Mouse (Mus musculus) A20 (cell line): ENCODE measurements at regions not wholly inside any gene's neighbourhood (a gene's known extent, or its start where the extent isn't known, plus 50 kb on each side); places are given as distances from the start of the nearest gene placed in this dataset.
A peak's percentile ranks its signal among the peaks of the same experiment; 100 is the strongest.

Experiments used
- DNase-seq: peaks from one replicate; pipeline ENCODE4 v3.0.0-alpha.2; 2011; ENCODE audit warnings: low read depth, low spot score

DNA sequence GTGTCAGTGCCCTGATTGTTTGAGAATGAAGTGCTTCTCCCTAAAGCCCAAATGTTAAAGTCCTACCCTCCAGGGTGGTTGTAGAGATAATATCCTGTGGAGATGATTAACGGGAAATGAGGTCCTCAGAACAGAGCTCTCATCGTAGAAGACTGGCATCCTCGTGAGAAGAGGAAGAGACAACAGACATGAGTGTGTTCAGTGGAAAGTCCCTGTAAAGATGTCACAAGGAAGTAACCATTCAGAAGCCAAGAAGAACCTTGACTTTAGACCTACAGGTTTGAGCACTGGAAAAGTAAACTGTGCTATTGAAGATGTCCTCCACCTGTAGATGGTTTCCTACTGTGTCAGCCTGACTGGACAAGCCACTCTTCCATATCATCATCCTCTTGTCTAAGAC is 155.1 kb upstream of the Trib2 start:
- DNase-seq: peak; percentile 19

DNA sequence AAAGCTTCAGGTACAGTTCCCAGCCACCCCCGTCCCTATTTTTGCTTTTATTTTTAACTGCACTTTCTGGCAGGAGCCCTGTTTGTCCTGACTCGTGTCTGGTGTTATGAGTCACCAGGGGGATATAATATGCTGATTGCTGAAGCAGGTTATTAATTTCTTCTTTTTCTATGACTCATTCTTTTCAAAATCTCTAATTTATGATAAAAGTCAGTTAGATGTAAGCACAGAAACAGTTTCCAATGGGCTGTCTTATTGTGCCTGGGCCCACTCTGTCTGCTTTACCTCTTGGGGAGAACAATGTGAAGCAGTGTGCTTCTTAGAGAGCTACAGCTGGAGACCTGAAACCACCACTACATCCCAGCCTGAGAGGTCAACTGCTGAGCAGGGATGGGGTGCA is 153.5 kb upstream of the Trib2 start:
- DNase-seq: peak; percentile 15

DNA sequence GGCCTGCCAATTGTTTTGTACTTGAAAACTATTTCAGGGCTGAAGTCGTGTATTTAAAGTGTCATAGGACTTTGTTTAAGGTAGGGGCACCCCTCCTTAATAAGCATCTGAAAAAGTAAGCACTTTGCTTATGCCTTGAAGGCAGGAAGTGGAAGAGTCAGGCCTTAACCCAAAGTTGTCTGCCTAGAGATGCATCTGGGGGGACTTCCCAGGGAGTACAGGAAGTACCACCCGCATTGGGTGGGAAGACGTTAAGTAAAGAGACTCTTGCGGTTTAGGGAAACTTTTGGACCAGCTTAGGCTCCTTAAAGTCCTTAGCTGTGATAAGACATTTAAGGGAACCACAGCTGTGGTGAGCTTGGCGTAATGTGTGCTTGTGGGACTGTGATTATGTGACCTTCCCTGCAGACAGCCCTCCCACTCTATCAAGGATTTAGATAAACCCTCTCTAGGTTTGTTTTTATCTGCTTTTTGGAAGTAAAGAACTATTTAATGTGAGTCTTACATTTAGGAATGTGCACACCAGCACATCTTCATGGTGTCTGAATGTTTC is 150.9 kb upstream of the Trib2 start:
- DNase-seq: peak; percentile 15

DNA sequence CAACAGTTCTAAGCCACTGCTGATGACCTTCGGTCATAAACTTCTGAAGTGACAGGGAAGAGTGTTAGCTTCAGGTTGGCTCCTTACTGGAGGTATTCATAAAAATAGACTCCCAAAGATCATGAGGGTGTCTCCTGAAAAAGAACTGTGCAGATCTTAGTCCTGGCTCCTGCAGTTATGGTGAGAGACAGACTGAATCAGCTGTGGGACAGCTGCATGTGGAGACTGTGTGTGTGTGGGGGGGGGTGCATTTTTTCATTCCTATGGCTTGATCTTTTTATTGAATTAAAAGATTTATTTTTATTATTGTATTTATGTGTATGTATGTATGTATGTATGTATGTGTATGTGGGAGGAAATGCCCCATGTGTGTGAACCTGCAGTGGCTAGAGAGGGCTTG is 149.9 kb upstream of the Trib2 start:
- no peak for DNase-seq

DNA sequence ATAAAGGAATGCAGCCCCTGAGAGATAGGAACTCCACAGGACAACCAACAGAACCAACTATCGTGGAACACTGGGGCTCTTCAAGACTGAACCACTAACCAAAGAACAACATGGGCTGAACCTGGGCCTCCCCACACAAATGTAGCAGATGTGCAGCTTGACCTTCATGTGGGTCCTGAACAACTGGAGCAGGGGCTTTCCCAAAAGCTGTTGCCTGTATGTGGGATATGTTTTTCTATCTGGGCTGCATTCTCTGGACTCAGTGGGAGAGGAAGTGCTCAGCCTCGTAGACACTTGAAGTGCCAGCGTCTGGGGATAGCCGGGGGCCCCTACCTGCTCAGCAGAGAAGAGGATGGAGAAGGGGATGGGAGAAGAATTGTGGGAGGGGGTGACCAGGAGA is 149.2 kb upstream of the Trib2 start:
- DNase-seq: no peak

DNA sequence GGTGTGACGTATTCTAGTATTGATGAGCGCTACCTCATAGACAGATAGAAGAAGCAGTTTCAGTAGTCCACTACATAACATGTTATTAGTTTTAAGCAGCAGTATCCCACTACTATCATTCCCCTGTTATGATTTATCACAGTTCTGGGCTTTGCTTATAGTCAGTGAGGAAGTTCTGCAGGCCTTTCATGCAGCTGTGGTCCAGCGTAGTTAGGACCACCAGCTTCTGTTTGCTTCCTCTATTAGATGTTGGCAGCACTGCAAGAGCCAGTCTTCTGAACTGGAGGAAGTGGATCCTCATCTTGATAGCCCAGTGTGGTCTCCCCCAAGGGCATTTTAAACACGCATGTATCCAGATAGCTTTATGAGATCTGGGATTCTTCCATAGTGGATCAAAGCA is 147.4 kb upstream of the Trib2 start:
- no peak for DNase-seq

DNA sequence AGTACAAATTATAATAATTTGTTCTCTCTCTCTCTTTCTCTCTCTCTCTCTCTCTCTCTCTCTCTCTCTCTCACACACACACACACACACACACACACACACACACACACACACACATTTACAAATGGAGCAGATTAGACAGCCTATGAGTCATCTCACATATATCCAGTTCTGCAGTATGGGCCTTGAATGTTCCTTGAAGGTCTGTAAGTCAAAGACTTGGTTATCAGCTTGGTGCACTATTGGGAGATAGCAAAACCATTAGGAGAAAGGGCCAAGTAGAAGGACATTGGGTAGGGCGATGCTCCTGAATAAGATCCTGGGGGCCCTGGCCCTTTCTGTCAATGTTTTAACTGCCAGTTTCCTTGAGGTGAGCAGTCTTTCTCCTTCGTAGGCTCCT is 145.1 kb upstream of the Trib2 start:
- DNase-seq: no peak

DNA sequence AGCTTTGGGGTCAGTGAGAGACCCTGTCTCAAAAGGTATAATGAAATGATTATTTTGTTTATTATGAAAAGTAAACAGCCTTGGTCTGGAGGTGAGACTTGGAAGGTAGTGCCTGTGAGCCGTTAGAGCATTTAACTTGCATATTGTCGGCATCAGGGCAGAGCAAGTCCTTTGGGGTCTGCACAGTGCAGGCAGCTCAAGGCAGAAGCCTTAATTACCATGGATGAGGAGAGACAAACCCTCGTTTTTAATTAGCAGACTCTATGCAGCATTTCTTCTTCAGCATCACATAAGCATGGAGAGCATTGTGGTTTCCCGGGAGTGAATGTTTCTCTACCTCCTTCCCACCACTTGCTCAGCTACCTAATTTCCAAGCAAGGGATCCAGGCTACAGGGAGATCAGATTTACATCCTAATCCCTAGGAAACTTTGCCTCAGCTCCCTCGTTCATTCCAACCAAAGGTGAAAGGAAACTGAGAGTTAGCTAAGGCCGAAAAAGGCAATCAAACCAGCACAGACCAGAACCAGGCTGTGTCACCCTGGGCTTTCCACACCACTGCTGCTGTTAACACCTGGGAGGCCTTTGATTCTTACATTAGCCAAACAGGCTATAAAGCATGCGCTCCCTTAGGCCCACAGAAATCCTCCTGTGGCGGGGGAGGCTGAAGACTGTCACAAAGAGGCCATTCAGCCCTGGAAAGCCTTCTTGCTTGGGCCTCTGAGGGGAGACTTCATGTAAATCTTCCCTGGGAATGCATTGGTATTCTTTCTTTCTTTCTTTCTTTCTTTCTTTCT is 120.9 kb upstream of the Trib2 start:
- DNase-seq: no peak

DNA sequence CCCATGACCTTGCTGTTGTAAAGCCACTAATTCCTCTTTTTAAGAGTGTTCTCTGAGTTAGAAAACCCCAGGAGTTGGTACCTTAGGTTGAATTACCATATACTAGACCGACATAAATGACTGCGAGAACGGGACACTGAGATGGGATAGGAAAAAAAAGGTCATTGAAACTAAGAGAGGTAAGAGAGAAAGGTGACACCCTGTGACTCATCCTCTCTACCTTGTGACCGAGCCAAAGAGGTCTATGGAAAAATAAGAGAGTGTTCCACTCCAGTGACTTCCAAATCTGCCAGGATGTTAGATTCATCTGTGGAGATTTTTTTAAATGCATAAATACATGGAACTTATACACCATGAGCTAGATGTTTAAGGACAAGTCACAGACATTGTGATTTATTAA is 115.3 kb upstream of the Trib2 start:
- no peak for DNase-seq

DNA sequence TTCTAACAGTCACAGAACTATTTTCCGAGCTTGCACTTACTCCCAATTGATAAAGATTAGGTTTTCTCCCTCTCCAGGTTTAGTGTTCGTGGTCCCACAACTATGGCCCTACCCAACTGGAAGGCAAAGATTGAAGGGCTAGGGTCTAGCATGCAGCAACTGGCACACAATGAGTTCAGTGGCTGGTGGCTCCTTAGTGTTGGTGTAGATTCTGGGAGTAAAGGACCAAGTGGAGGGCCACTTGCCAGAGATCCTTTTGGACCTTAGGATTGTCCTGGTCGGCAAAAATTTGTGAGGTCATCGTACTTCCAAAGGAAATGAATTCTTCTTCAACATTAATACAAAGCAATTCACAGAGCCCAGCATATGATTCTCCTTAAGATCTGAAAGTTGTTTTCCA is 114.8 kb upstream of the Trib2 start:
- DNase-seq: no peak

DNA sequence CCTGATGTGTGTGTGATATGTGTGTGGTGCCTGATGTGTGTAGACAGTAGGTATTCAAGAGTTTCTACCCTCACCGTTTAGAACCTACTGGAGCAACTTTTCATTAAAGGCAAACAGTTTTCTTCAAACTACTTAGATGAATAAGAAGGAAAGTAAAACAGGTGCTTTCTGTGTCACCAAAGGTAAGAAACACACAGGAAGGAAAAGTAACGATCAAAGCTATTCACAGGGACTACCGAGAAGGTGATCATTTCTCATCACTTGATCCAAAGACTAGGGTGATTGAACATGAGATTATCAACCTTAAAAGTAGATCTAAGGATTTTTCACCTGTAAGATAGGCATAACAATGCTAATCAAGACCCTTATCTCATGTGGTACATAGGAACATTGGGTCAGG is 113.4 kb upstream of the Trib2 start:
- no peak for DNase-seq

DNA sequence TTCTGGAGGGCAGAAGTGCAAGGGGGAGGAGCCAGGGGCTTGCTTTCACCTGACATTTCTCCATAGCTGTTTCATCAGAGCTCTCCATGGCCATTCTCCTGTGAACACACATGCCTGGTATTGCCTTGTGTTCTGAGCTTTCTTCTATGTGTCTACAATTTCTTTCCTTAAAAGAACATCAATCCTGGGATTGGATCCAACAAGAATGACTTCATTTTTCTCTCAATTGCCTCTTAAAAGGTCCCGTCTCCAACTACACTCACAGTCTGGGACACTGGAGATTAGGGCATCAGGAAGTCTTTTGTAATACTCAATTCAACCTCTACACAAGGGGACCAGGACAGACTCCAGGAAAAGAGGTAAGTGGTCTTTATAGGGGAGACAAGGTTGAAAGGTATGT is 112.8 kb upstream of the Trib2 start:
- DNase-seq: no peak

DNA sequence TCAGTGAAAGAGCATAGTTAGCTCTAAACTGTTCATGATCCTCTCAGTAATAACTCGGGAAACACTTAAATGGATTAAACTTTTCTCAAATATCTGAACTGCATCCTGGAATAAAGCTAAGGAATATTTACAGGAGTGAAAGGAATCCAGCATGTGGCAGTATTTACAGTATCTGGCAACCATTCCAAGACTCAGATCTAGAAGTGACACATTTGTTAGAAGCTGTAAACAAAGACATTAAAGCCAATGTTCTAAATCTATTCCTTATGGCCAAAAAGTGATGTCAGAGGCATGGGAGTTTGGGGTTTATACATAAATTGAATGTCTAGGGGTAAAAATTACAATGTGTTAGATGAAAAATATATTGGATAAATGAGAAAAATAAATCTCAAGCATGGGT is 101.6 kb upstream of the Trib2 start:
- no peak for DNase-seq

DNA sequence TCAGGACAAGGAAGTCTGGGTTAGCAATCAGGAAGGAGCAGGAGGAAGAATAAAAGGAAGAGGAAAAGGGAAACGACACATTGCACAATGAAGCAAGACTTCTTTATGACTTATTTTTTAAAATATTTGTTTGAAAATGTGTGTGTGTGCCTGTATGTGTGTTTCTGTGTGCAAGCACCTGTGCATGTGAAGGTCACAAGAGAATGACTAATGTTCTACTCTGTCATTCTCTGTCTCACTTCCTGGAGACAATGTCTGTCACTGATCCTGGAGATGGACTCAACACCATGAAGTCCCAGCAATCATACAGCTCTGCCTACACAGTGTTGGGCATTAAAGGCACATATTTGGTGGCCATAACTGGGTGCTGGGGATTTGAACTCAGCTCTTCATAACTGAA is 96.2 kb upstream of the Trib2 start:
- DNase-seq: no peak

DNA sequence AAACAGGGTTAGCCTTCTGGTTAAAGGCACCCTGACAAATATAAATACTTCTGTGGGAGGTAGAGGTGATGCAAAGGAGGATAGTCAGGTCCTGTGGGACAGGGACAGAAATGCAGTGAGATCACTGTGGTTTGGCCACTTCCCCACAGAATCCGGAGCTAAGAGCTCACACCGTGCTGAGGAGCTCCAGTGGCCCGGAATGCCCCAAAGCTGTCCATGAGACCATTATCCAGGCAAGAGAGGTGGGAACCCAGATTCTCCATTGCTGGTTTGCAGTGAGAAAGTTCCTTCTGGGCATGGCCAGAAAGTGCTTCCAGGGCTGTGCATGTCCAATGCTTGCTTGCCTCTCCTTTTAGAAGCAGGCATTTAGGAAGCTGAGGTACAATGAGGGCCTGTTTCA is 95.8 kb upstream of the Trib2 start:
- no peak for DNase-seq

DNA sequence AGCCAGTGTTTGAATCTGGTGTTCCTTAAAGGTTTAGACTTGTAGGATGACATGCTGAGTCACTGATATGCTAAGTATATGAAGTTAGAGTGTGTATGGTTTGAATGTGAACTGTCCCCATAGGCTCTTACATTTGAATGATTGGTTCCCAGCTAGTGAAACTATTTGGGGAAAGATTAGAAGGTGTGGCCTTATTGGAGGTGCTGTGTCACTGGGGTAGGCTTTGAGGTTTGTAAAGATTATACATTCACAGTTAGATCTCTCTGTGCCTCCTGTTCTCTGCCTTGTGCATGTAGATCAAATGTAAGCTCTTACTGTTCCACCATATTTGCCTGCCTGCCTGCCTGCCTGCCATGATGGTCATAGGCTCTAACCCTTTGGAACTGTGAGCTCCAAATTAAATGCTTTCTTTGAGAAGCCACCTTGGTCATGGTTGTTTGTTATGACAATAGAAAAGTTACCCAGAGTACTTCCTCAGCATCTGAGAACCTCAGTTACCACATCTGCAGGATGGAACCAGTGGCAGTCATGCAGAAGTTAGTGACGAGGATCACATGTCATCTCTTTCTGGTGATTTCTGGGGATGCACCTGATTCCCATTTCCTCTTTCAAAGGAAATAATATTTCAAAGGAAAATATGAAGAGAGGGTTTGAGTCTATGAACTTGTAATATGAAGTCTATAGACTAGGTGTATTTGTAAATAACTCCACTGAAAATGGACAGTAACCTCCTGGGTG is 94.7 kb upstream of the Trib2 start:
- no peak for DNase-seq

DNA sequence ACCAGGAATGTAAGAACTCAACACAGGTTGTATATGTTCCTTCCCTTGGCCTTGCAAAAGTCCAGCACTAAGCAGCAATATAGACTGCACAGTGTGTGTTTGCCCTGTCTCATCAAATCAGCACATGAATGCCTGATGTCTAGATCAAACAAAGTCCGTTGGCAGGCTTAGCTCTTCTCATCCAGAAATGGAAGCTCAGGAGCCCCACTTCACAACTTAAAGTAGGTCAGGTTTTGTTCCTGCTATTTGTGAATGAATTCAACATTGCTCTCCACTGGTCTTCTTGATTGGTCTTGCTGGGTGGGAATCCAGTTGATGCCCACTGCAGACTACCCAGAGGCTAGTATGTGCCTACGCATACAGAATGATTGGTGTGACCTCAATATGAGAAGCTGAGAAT is 80.8 kb upstream of the Trib2 start:
- DNase-seq: no peak

DNA sequence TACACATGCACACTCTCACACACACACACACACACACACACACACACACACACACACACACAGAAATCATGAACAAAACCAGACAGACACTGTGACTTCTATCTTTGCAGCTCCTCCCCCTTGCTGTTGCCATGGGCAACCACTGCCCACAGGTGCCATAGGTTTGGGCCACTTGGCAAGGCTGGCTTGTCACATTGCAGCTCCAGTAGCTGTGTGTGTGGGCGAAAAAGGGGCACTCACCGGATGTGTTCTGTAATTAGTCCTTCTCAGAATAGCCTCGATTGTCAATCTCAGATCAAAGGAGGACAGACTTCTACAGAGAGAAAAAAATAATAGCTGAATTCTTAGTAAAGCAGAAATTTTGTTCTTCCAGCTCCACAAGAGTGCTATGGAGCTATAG is 79.8 kb upstream of the Trib2 start:
- DNase-seq: peak; percentile 91

DNA sequence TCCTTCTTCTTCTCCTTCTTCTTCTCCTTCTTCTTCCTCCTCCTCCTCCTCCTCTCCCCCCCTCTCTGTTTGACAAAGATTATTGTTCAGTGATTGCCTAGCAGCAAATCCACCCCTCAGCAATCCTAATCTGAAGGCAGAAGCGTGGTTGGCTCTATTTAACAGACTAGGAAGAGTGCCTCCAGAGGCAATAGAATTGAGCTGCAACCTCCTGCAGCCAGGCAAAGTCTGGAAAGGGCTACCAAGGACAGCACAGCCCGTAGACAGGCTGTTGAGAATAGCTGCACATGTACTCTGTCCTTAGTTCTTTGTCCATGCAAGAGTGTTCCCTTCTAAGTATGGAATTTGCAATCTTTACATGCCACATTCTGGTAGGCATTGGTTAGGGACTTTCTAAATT is 78.5 kb upstream of the Trib2 start:
- peak; percentile 19 for DNase-seq

DNA sequence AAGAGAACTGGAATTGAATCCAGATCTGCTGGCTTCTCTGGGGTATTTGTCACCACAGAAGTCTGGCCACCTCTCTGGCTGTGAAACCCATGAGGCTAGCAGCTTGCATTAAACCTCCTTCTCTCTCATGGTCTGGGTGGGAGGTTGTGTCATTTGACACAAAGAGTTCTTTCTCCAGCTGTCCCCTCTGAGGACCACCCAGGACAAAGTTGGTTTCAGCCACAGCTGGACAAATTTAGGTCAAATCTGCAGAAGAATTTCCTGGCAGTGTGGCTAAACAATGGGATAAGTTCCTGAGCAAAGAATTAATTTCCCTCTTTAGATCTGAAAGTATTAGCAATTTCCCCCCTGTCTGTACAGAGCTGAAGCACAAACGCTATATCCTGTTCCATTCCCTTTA is 73.9 kb upstream of the Trib2 start:
- no peak for DNase-seq

DNA sequence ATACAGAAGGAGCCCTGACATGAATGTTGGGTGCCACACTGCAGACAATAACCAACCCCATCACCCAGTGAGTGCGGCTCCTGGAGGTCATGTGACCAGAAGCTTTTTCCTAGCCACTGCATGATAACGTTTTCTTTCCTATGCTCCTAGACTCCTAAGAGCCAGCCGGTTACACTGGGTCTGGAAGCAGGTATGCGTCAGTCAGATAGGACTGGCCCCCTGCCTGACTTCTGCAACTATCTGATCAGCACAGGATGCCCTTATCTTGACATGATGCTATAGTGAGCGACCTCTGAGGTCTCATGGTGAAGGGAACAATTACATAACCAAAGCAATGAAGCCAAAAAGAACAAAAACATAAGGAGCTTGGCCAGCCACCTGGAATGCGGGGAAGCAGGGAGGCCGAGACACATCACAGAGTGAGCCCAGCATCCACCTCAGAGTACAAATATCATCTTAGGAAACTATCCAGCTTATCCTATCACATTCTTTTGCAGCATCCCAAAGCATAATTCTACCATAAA is 63.2 kb upstream of the Trib2 start:
- no peak for DNase-seq
